Mouse (Mus musculus) activated CD4-positive, CD25-positive, alpha-beta regulatory T cell, adult 4 months (primary cell): ENCODE measurements around the gene Rnf157. TPM values are rescaled to one million over a fixed set of nuclear protein-coding genes. Genes with fewer than 3 reads are reported as not detected.

Experiments
- ATAC-seq: one replicate; pipeline ENCODE4 v1.8.0; 2017
- polyA plus RNA-seq, 2 experiments: library from polyadenylated mRNA; unstranded; fragments of 100-300 nt; shearing (Covaris generic); gene quantifications; one replicate each; pipeline ENCODE4 v1.2.1; 2017

Gene Rnf157
- polyA plus RNA-seq, 2 experiments from 2014 or later = 6.6 to 6.9 TPM

GRCm38 (mm10) chr11:116294319-116294718 is 118.5 kb downstream of the Rnf157 start:
- ATAC-seq = no peak

GRCm38 (mm10) chr11:116293538-116294137 is 119.2 kb downstream of the Rnf157 start:
- ATAC-seq = no peak

- no peak for ATAC-seq
Observed at GRCm38 (mm10) chr11:116292401-116292800, 120.4 kb downstream of the Rnf157 start.

GRCm38 (mm10) chr11:116290556-116290955 is 122.3 kb downstream of the Rnf157 start:
- no peak for ATAC-seq

GRCm38 (mm10) chr11:116287351-116287750 is 125.5 kb downstream of the Rnf157 start:
- ATAC-seq = no peak

Other genes with a start within 250 kb of the Rnf157 start
- 1 to 10 TPM; 2.1 to 3.4 TPM for gene Fbf1, start 244.9 kb downstream of the Rnf157 start, polyA plus RNA-seq
- gene Ten1, start 214.2 kb downstream of the Rnf157 start, polyA plus RNA-seq = 10 to 100 TPM; 56.1 to 77.2 TPM
- 10 to 100 TPM; 10.0 to 11.7 TPM for gene Acox1, start 214.0 kb downstream of the Rnf157 start, polyA plus RNA-seq
- not detected for gene Evpl, start 175.0 kb downstream of the Rnf157 start, polyA plus RNA-seq
- gene Srp68, start 138.8 kb downstream of the Rnf157 start, polyA plus RNA-seq = 10 to 100 TPM; 33.1 to 42.4 TPM
- gene Galr2, start 132.1 kb downstream of the Rnf157 start, polyA plus RNA-seq = not detected
- gene Exoc7, start 105.8 kb downstream of the Rnf157 start, polyA plus RNA-seq = 10 to 100 TPM; 49.2 to 80.4 TPM
- gene Foxj1, start 77.6 kb downstream of the Rnf157 start, polyA plus RNA-seq = not detected
- 10 to 100 TPM; 13.7 to 15.0 TPM for gene Ubald2, start 21.1 kb upstream of the Rnf157 start, polyA plus RNA-seq
- gene Qrich2, start 53.2 kb upstream of the Rnf157 start, polyA plus RNA-seq = not detected
- gene Prpsap1, start 81.2 kb upstream of the Rnf157 start, polyA plus RNA-seq = 10 to 100 TPM; 47.3 to 60.5 TPM
- not detected for gene Sphk1, start 117.9 kb upstream of the Rnf157 start, polyA plus RNA-seq
- 1 to 10 TPM; 2.2 TPM for gene Ube2o, start 168.4 kb upstream of the Rnf157 start, polyA plus RNA-seq
- not detected for gene Aanat, start 173.4 kb upstream of the Rnf157 start, polyA plus RNA-seq
- gene Rhbdf2, start 214.0 kb upstream of the Rnf157 start, polyA plus RNA-seq = 1 to 10 TPM; 4.9 to 5.0 TPM
- not detected for gene Prcd, start 240.5 kb upstream of the Rnf157 start, polyA plus RNA-seq
- gene Cygb, start 241.3 kb upstream of the Rnf157 start, polyA plus RNA-seq = not detected